Comparison of ENCODE assay signal across 8 mouse cellular contexts in genomic region chr19:4712156-4712780, GRCm38 (mm10). TPM values are rescaled to one million over a fixed set of nuclear protein-coding genes. Genes with fewer than 3 reads are reported as not detected.
A peak's percentile ranks its signal among the peaks of the same experiment; 100 is the strongest.
DNase-seq lines count a peak whose midpoint lies in the region; ATAC-seq and TF ChIP-seq lines count a peak whose summit lies in the region.

No protein-coding gene starts in this region.

- H3K9ac ChIP-seq in kidney, embryonic 16.5 days (replicated peaks; ENCODE audit: low read length): peak overlapping the region; percentile 65
- peak overlapping the region; percentile 96 for H3K9ac ChIP-seq in forebrain, postnatal 0 days

- no peak overlapping the region for H3K27ac ChIP-seq in kidney, embryonic 16.5 days (ENCODE audit: low read length)
- peak overlapping the region; percentile 97 for H3K27ac ChIP-seq in forebrain, postnatal 0 days (ENCODE audit: low read depth, low read length)

- peak overlapping the region; percentile 100 for H3K4me2 ChIP-seq in kidney, embryonic 16.5 days (replicated peaks; ENCODE audit: low read depth, low read length)
- H3K4me2 ChIP-seq in forebrain, postnatal 0 days (ENCODE audit: low read depth): peak overlapping the region; percentile 69

- no peaks in the 10 kb centered on the region for H3K36me3 ChIP-seq in kidney, embryonic 16.5 days (ENCODE audit: insufficient read depth, low read length)
- no peaks in the 10 kb centered on the region for H3K36me3 ChIP-seq in forebrain, postnatal 0 days (ENCODE audit: insufficient read depth)

- H3K27me3 ChIP-seq in kidney, embryonic 16.5 days (ENCODE audit: insufficient read depth, low read length): peaks cover 52% of the 10 kb centered on the region
- H3K27me3 ChIP-seq in forebrain, postnatal 0 days (ENCODE audit: insufficient read depth, low read length): no peaks in the 10 kb centered on the region

- 0 out of 2 replicates have a peak, but pooled peaks have one; percentile 51 for ATAC-seq in kidney, embryonic 16.5 days (ENCODE audit: low FRiP score, low TSS enrichment)
- peak; percentile 40 for ATAC-seq in forebrain, postnatal 0 days
- no peak for ATAC-seq in megakaryocyte-erythroid progenitor cell, adult 5-6 weeks (replicated peaks; ENCODE audit: low FRiP score, low TSS enrichment, poor library complexity, severe bottlenecking)

- WGBS in kidney, embryonic 16.5 days: under 1% methylated on average over 60 of the region's 60 CpGs
- under 1% methylated on average over 51 of the region's 60 CpGs for WGBS in forebrain, postnatal 0 days

- no peak for TF ChIP-seq CTCF in forebrain, postnatal 0 days (IDR thresholded peaks at IDR 0.05; ENCODE audit: low read depth)

- peaks cover 13% of the 10 kb centered on the region for H3K4me1 ChIP-seq in kidney, embryonic 16.5 days (ENCODE audit: insufficient read depth, low read length)
- H3K4me1 ChIP-seq in forebrain, postnatal 0 days (ENCODE audit: insufficient read depth): peaks cover 7% of the 10 kb centered on the region; the same call in 1 of the 2 replicates

- DNase-seq in kidney, adult 9 months: no peak
- peak; percentile 48 for DNase-seq in cerebellum, adult 8-10 months
- peak; percentile 56 for DNase-seq in forebrain, postnatal 0 days
- peak; percentile 59 for DNase-seq in mesoderm, embryonic 11.5 days (ENCODE audit: low read depth, low spot score)
- no peak for DNase-seq in layer of hippocampus, postnatal 36 days
- DNase-seq in adrenal gland, postnatal 25 days: no peak

- no peaks in the 10 kb centered on the region for H3K9me3 ChIP-seq in kidney, embryonic 16.5 days (ENCODE audit: low read length)
- H3K9me3 ChIP-seq in forebrain, postnatal 0 days (ENCODE audit: low read length): no peaks in the 10 kb centered on the region

- peak overlapping the region; percentile 68 for H3K4me3 ChIP-seq in kidney, embryonic 16.5 days (ENCODE audit: low read length)
- peak overlapping the region; percentile 80 for H3K4me3 ChIP-seq in forebrain, postnatal 0 days (ENCODE audit: low read depth, low read length)

RNA-seq across cellular contexts. Expression of gene Sptbn2, which starts 1.3 kb away (rescaled TPM):
- 3.2 and 3.8 TPM in 2 replicates for polyA plus RNA-seq in kidney, embryonic 16.5 days (2015; fragmentation: Nextera tagmentation; extraction: Ambion mirVana)
- 169 and 196 TPM in 2 replicates for total RNA-seq in forebrain, postnatal 0 days (2014; rRNA removed)
- polyA plus RNA-seq in forebrain, postnatal 0 days (2015; fragmentation: Nextera tagmentation; extraction: Ambion mirVana): 24.3 and 25.4 TPM in 2 replicates
- not detected in 2 replicates for total RNA-seq in megakaryocyte-erythroid progenitor cell, adult 5-6 weeks (2014; fragmentation: Nextera tagmentation)
- total RNA-seq in megakaryocyte-erythroid progenitor cell, adult 5-6 weeks (2017): not detected in 2 replicates
- 100 to 1,000 TPM; 575 to 585 TPM for total RNA-seq in layer of hippocampus, postnatal 36 days (2021)
- 0.73 and 1.00 TPM in 2 replicates for total RNA-seq in adrenal gland, postnatal 25 days (2021)

RNA-seq across cellular contexts. Expression of gene Gm960, which starts 13.8 kb away (rescaled TPM):
- polyA plus RNA-seq in kidney, embryonic 16.5 days (2015; fragmentation: Nextera tagmentation; extraction: Ambion mirVana): 2.0 and 4.3 TPM in 2 replicates
- 4.5 and 7.4 TPM in 2 replicates for total RNA-seq in forebrain, postnatal 0 days (2014; rRNA removed)
- 4.9 and 7.3 TPM in 2 replicates for polyA plus RNA-seq in forebrain, postnatal 0 days (2015; fragmentation: Nextera tagmentation; extraction: Ambion mirVana)
- 1.3 and 3.5 TPM in 2 replicates for total RNA-seq in megakaryocyte-erythroid progenitor cell, adult 5-6 weeks (2014; fragmentation: Nextera tagmentation)
- total RNA-seq in megakaryocyte-erythroid progenitor cell, adult 5-6 weeks (2017): 2.4 TPM in 1 of 2 replicates, not detected in the other
- 1 to 10 TPM; 1.4 to 1.7 TPM for total RNA-seq in layer of hippocampus, postnatal 36 days (2021)
- total RNA-seq in adrenal gland, postnatal 25 days (2021): 1.7 TPM in 1 of 2 replicates, not detected in the other

RNA-seq across cellular contexts. Expression of gene Rbm4b, which starts 44.0 kb away (rescaled TPM):
- 75.5 and 77.2 TPM in 2 replicates for polyA plus RNA-seq in kidney, embryonic 16.5 days (2015; fragmentation: Nextera tagmentation; extraction: Ambion mirVana)
- total RNA-seq in forebrain, postnatal 0 days (2014; rRNA removed): 84.8 and 90.6 TPM in 2 replicates
- polyA plus RNA-seq in forebrain, postnatal 0 days (2015; fragmentation: Nextera tagmentation; extraction: Ambion mirVana): 79.8 and 88.7 TPM in 2 replicates
- total RNA-seq in megakaryocyte-erythroid progenitor cell, adult 5-6 weeks (2014; fragmentation: Nextera tagmentation): 5.0 and 11.3 TPM in 2 replicates
- total RNA-seq in megakaryocyte-erythroid progenitor cell, adult 5-6 weeks (2017): 9.9 and 19.2 TPM in 2 replicates
- 10 to 100 TPM; 17.4 to 20.2 TPM for total RNA-seq in layer of hippocampus, postnatal 36 days (2021)
- total RNA-seq in adrenal gland, postnatal 25 days (2021): 16.8 and 17.5 TPM in 2 replicates

Comparison
In these comparisons a context has a peak if more than half of its experiments do, and no peak if none do; other contexts are left out.
1. DNase-seq: peak in cerebellum, adult 8-10 months (single experiment), forebrain, postnatal 0 days (single experiment) and mesoderm, embryonic 11.5 days (single experiment); none in kidney, adult 9 months (single experiment), layer of hippocampus, postnatal 36 days (0 of 2) and adrenal gland, postnatal 25 days (single experiment).
2. RNA of gene Sptbn2, which starts 1.3 kb away (total RNA-seq): 575 to 585 TPM in layer of hippocampus, postnatal 36 days and 169 to 196 TPM in forebrain, postnatal 0 days; 0.73 to 1.00 TPM in adrenal gland, postnatal 25 days and not detected in megakaryocyte-erythroid progenitor cell, adult 5-6 weeks; every median in the first group is over 10 times any median in the second.